Mouse (Mus musculus) CD4-positive helper T cell, adult 2 months (primary cell): Measurements from ENCODE around the gene Oprm1.
"Not testable (repeated sequence)": the region's sequence is repeated elsewhere in the genome, so short reads cannot be mapped to it uniquely, and the experiment has no call there.

Experiments
- DNase-seq: peaks from one replicate; pipeline ENCODE4 v3.0.0-alpha.2; 2012; ENCODE audit warnings: low read depth, missing footprints, low spot score

Gene Oprm1

GRCm38 (mm10) chr10:6758206-6758605, at the start of gene Oprm1:
Gene Oprm1 (plus strand): TSS chr10:6758506.
- no peak for DNase-seq

- DNase-seq, result no peak
Observed at GRCm38 (mm10) chr10:6717181-6717948, 40.9 kb upstream of the Oprm1 start.

- no peak for DNase-seq
Observed at GRCm38 (mm10) chr10:6723765-6724164, 34.5 kb upstream of the Oprm1 start.

- DNase-seq, result no peak
Observed at GRCm38 (mm10) chr10:6728469-6728868, 29.8 kb upstream of the Oprm1 start.

GRCm38 (mm10) chr10:6753375-6753774, 4.9 kb upstream of the Oprm1 start:
- DNase-seq, result no peak

- no peak for DNase-seq
Observed at GRCm38 (mm10) chr10:6761287-6761811, 3.0 kb downstream of the Oprm1 start, which contains the start of gene Gm10945. Gene Gm10945 (minus strand): TSS chr10:6761761.

- no peak for DNase-seq
Observed at GRCm38 (mm10) chr10:6788517-6789237, 30.4 kb downstream of the Oprm1 start.

- DNase-seq, result no peak
Observed at GRCm38 (mm10) chr10:6790226-6790625, 31.9 kb downstream of the Oprm1 start.

- DNase-seq, result no peak
Observed at GRCm38 (mm10) chr10:6820626-6821025, 62.3 kb downstream of the Oprm1 start.

- DNase-seq, result no peak
Observed at GRCm38 (mm10) chr10:6842225-6842624, 83.9 kb downstream of the Oprm1 start.

GRCm38 (mm10) chr10:6846283-6846682, 88.0 kb downstream of the Oprm1 start:
- DNase-seq, result no peak

- DNase-seq, result no peak
Observed at GRCm38 (mm10) chr10:6848162-6848754, 90.0 kb downstream of the Oprm1 start.

- no peak for DNase-seq
Observed at GRCm38 (mm10) chr10:6848834-6849233, 90.5 kb downstream of the Oprm1 start.

- DNase-seq, result no peak
Observed at GRCm38 (mm10) chr10:6855812-6856211, 97.5 kb downstream of the Oprm1 start.

GRCm38 (mm10) chr10:6871418-6872072, 113.2 kb downstream of the Oprm1 start:
- no peak for DNase-seq

GRCm38 (mm10) chr10:6873917-6874316, 115.6 kb downstream of the Oprm1 start:
- no peak for DNase-seq

- DNase-seq, result no peak
Observed at GRCm38 (mm10) chr10:6878276-6878881, 120.1 kb downstream of the Oprm1 start.

- DNase-seq, result not testable (repeated sequence)
Observed at GRCm38 (mm10) chr10:6882041-6882440, 123.7 kb downstream of the Oprm1 start.

- peak; percentile 69 for DNase-seq
Observed at GRCm38 (mm10) chr10:6885460-6885859, 127.2 kb downstream of the Oprm1 start.

- no peak for DNase-seq
Observed at GRCm38 (mm10) chr10:6889640-6890245, 131.4 kb downstream of the Oprm1 start.
